Mouse (Mus musculus) liver, embryonic 15.5 days (tissue): ENCODE measurements at regions not wholly inside any gene's neighbourhood (a gene's known extent, or its start where the extent isn't known, plus 50 kb on each side); places are given as distances from the start of the nearest gene placed in this dataset.

ENCODE experiments used
- ATAC-seq: fragments of 200-750 bp; cut with Nextera tagmentation; 2 replicates; pipeline ENCODE4 v1.8.0; 2017; ENCODE audit warnings: moderate number of reproducible peaks, mild to moderate bottlenecking, moderate library complexity; ENCODE audit not compliant: insufficient read depth
- H3K27ac ChIP-seq: fragments of 300-500 bp; sonication (generic); replicated peaks from 2 replicates; pipeline ENCODE4 v1.5.1; 2015; ENCODE audit warnings: mild to moderate bottlenecking, inconsistent platforms
- H3K27me3 ChIP-seq: fragments of 300-500 bp; sonication (generic); 2 replicates; pipeline ENCODE4 v1.6.1; 2015; ENCODE audit warnings: mild to moderate bottlenecking, inconsistent platforms
- H3K36me3 ChIP-seq: fragments of 300-500 bp; sonication (generic); replicated peaks from 2 replicates; pipeline ENCODE4 v1.6.1; 2015; ENCODE audit warnings: moderate library complexity, mild to moderate bottlenecking, inconsistent platforms
- H3K4me1 ChIP-seq: fragments of 300-500 bp; sonication (generic); replicated peaks from 2 replicates; pipeline ENCODE4 v1.6.1; 2015; ENCODE audit warnings: inconsistent platforms
- H3K4me2 ChIP-seq: fragments of 300-500 bp; sonication (generic); 2 replicates; pipeline ENCODE4 v1.6.1; 2015; ENCODE audit warnings: moderate library complexity, mild to moderate bottlenecking, inconsistent platforms
- H3K4me3 ChIP-seq: fragments of 300-500 bp; sonication (generic); replicated peaks from 2 replicates; pipeline ENCODE4 v1.5.1; 2015; ENCODE audit warnings: mild to moderate bottlenecking, inconsistent platforms
- H3K9ac ChIP-seq: fragments of 300-500 bp; sonication (generic); 2 replicates; pipeline ENCODE4 v1.6.1; 2015; ENCODE audit warnings: moderate library complexity, mild to moderate bottlenecking, inconsistent platforms
- H3K9me3 ChIP-seq: fragments of 300-500 bp; sonication (generic); replicated peaks from 2 replicates; pipeline ENCODE4 v1.6.1; 2016; ENCODE audit warnings: inconsistent platforms
- WGBS: fragments of 180-500 bp; shearing (Covaris S2); methylation state at CpG from one replicate; pipeline ENCODE4 v1.1.7; 2015; ENCODE audit warnings: mixed read lengths; ENCODE audit not compliant: insufficient replicate concordance; 5-methylcytosine and 5-hydroxymethylcytosine counted together

GRCm38 (mm10) chr3:38312834-38313233 lies 171.8 kb downstream of the Ankrd50 start:
- Histone ChIP-seq H3K36me3 (no peaks in the 10 kb centered on the region), H3K4me3 (no peak overlapping the region), H3K4me2 (no peak overlapping the region), H3K27me3 (no peaks in the 10 kb centered on the region), H3K9ac (no peak overlapping the region), H3K9me3 (no peaks in the 10 kb centered on the region), H3K27ac (no peak overlapping the region), H3K4me1 (no peaks in the 10 kb centered on the region)
- no peak for ATAC-seq
- WGBS = 70% methylated on average over 6 of the region's 6 CpGs

DNA sequence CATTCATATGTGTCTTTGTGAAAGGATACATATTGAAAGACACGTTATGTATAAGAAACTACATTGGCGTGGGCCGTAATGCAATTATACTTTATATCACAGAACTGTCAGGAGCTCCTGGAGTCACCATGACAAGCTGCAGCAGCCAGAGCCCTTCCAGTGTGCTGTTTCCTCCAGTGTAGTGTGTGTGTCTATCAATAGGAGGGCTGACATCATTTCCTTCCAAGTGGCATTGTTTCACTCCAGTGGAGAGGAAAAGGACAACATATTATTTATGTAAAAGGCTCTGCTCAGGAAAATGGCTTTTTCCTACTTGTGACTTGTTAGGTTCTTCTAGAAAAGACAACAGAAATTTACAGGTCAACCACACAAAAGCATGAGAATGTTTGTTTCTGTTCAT lies 172.5 kb downstream of the Ankrd50 start:
- H3K9ac ChIP-seq = no peak overlapping the region
- no peak overlapping the region for H3K4me3 ChIP-seq
- no peaks in the 10 kb centered on the region for H3K27me3 ChIP-seq
- H3K4me2 ChIP-seq = no peak overlapping the region
- ATAC-seq = no peak
- no peaks in the 10 kb centered on the region for H3K9me3 ChIP-seq
- H3K4me1 ChIP-seq = no peaks in the 10 kb centered on the region
- WGBS = 39% methylated on average over 3 of the region's 3 CpGs
- H3K27ac ChIP-seq = no peak overlapping the region
- H3K36me3 ChIP-seq = no peaks in the 10 kb centered on the region

GRCm38 (mm10) chr3:38299898-38300751 lies 184.5 kb downstream of the Ankrd50 start:
- H3K4me1 ChIP-seq = no peaks in the 10 kb centered on the region
- H3K9me3 ChIP-seq = no peaks in the 10 kb centered on the region
- H3K9ac ChIP-seq = no peak overlapping the region
- H3K36me3 ChIP-seq = no peaks in the 10 kb centered on the region
- H3K4me3 ChIP-seq = no peak overlapping the region
- ATAC-seq = no peak
- H3K27me3 ChIP-seq = no peaks in the 10 kb centered on the region
- H3K27ac ChIP-seq = no peak overlapping the region
- H3K4me2 ChIP-seq = no peak overlapping the region
- 29% methylated on average over 11 of the region's 11 CpGs for WGBS

GRCm38 (mm10) chr3:38299236-38299897 lies 185.3 kb downstream of the Ankrd50 start:
- no peak overlapping the region for H3K4me3 ChIP-seq
- no peak overlapping the region; the same call in 1 of the 2 replicates for H3K9ac ChIP-seq
- ATAC-seq = no peak
- no peaks in the 10 kb centered on the region for H3K36me3 ChIP-seq
- H3K4me1 ChIP-seq = no peaks in the 10 kb centered on the region
- H3K27me3 ChIP-seq = no peaks in the 10 kb centered on the region
- H3K9me3 ChIP-seq = no peaks in the 10 kb centered on the region
- H3K27ac ChIP-seq = no peak overlapping the region
- 36% methylated on average over 2 of the region's 2 CpGs for WGBS
- no peak overlapping the region for H3K4me2 ChIP-seq

DNA sequence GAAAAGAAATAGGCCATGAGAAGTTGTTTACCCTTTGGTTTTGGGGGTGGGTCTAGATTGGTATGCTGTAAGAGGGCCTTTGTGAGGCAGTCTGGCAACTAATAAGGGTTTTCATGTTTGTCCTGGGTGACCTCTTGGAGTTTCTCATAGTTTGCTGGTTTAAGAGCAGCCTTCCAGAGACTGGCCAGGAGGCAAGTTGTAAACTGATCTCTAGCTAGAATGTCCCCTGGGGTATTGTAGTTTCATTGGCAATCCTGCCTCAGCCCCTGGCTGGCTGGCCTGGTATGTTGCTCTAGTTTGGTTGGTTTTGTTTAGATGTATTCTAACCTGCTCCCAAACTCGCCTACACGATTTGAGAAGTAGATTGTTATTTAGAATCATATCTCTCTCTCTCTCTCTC lies 187.1 kb downstream of the Ankrd50 start:
- Histone ChIP-seq H3K36me3 (no peaks in the 10 kb centered on the region), H3K27ac (no peak overlapping the region), H3K4me3 (no peak overlapping the region), H3K4me1 (no peaks in the 10 kb centered on the region), H3K9ac (no peak overlapping the region), H3K9me3 (no peaks in the 10 kb centered on the region), H3K4me2 (no peak overlapping the region), H3K27me3 (no peaks in the 10 kb centered on the region)
- WGBS = 65% methylated on average over 2 of the region's 2 CpGs
- no peak for ATAC-seq

- Histone ChIP-seq H3K27me3 (no peaks in the 10 kb centered on the region), H3K4me1 (no peaks in the 10 kb centered on the region), H3K36me3 (no peaks in the 10 kb centered on the region), H3K4me3 (no peak overlapping the region), H3K27ac (no peak overlapping the region), H3K4me2 (no peak overlapping the region), H3K9ac (no peak overlapping the region), H3K9me3 (no peaks in the 10 kb centered on the region)
- 43% methylated on average over 3 of the region's 3 CpGs for WGBS
- no peak for ATAC-seq
Measured at GRCm38 (mm10) chr3:38289062-38289461, 195.6 kb downstream of the Ankrd50 start.

DNA sequence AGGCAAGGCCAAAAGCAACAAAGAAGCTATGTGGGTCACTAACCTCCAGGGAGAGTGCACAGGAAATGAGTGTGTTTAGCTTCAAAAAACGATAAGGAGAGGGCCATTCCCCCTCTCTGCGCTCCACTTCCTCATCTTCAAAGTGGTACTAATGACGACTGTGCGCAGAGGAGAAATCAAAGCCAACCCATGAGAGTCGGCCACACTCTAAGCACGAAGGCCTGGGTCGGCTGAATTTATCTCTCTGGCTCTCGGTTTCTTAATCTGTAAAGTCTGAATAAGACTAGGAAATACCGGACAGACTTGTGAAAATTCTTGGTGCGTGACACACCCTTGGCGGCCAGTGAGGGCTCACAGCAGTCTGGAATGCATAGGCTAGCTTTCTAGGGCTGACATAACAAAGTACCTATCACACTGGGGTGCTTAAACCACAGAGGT lies 200.9 kb downstream of the Ankrd50 start:
- no peaks in the 10 kb centered on the region for H3K9me3 ChIP-seq
- no peak overlapping the region for H3K27ac ChIP-seq
- H3K27me3 ChIP-seq = no peaks in the 10 kb centered on the region
- no peak overlapping the region for H3K9ac ChIP-seq
- ATAC-seq = no peak
- WGBS = 6% methylated on average over 11 of the region's 11 CpGs
- H3K4me1 ChIP-seq = no peaks in the 10 kb centered on the region
- no peak overlapping the region for H3K4me2 ChIP-seq
- no peak overlapping the region for H3K4me3 ChIP-seq
- H3K36me3 ChIP-seq = no peaks in the 10 kb centered on the region

DNA sequence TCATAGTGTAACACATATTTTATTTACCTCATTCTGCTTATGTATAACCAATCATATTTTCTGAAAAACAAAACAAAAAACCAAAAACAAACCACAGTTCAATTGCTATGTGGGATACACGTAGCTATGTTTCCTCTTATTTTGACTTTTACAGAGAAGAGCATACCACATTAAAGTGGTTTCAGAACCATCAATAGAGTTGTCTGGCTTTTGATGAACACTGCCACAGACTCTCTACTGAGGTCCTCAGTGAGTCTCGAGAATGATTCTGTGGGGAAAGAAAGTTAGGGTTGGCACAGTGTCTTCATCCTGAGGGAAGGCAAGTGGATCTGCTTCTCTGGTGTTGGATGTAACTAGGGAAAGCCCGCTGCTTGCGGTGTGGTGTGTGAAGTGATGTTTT lies 201.8 kb downstream of the Ankrd50 start:
- H3K9ac ChIP-seq = no peak overlapping the region
- H3K4me3 ChIP-seq = no peak overlapping the region
- H3K4me2 ChIP-seq = no peak overlapping the region
- 59% methylated on average over 4 of the region's 4 CpGs for WGBS
- no peaks in the 10 kb centered on the region for H3K4me1 ChIP-seq
- no peaks in the 10 kb centered on the region for H3K36me3 ChIP-seq
- ATAC-seq = no peak
- H3K9me3 ChIP-seq = no peaks in the 10 kb centered on the region
- no peaks in the 10 kb centered on the region for H3K27me3 ChIP-seq
- no peak overlapping the region for H3K27ac ChIP-seq

- Histone ChIP-seq H3K9me3 (no peaks in the 10 kb centered on the region), H3K4me1 (no peaks in the 10 kb centered on the region), H3K4me3 (no peak overlapping the region), H3K4me2 (no peak overlapping the region), H3K36me3 (no peaks in the 10 kb centered on the region), H3K9ac (no peak overlapping the region), H3K27ac (no peak overlapping the region), H3K27me3 (no peaks in the 10 kb centered on the region)
- WGBS = 45% methylated on average over 4 of the region's 4 CpGs
- ATAC-seq = no peak
Measured at GRCm38 (mm10) chr3:38281683-38282082, 203.0 kb downstream of the Ankrd50 start.

- H3K9ac ChIP-seq = no peak overlapping the region
- 55% methylated on average over 6 of the region's 6 CpGs for WGBS
- H3K9me3 ChIP-seq = no peaks in the 10 kb centered on the region
- no peak overlapping the region for H3K27ac ChIP-seq
- H3K4me2 ChIP-seq = no peak overlapping the region
- ATAC-seq = no peak
- no peak overlapping the region for H3K4me3 ChIP-seq
- no peaks in the 10 kb centered on the region for H3K4me1 ChIP-seq
- no peaks in the 10 kb centered on the region for H3K36me3 ChIP-seq
- no peaks in the 10 kb centered on the region for H3K27me3 ChIP-seq
Measured at GRCm38 (mm10) chr3:38280876-38281275, 203.8 kb downstream of the Ankrd50 start.

DNA sequence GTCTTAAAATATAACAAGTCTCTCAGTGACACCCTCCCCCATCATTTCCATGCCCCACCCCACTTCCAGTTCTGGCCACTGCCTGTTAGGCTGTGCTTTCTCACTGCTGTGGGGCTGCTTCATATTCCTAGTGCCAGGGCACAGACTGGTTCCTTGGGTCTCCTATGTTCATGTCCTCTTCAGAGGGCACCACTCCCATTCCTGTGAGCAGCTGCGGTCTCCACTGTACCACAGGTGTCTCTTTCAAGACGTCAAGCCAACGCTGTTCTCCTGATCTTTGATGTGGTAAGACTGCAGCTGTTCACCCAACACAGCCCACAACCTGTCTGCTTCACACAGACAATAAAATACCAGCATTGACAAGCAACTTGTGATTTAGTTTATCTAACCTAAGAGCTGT lies 204.5 kb downstream of the Ankrd50 start:
- Histone ChIP-seq H3K4me2 (no peak overlapping the region), H3K4me1 (no peaks in the 10 kb centered on the region), H3K9me3 (no peaks in the 10 kb centered on the region), H3K27me3 (no peaks in the 10 kb centered on the region), H3K9ac (no peak overlapping the region), H3K27ac (no peak overlapping the region), H3K36me3 (no peaks in the 10 kb centered on the region), H3K4me3 (no peak overlapping the region)
- ATAC-seq = no peak
- 64% methylated on average over 3 of the region's 3 CpGs for whole genome bisulfite sequencing
